Mouse (Mus musculus) megakaryocyte, embryonic 14.5 days (primary cell): ENCODE measurements at regions not wholly inside any gene's neighbourhood (a gene's known extent, or its start where the extent isn't known, plus 50 kb on each side); places are given as distances from the start of the nearest gene placed in this dataset.

Experiments
- H3K27me3 ChIP-seq: replicated peaks from 2 replicates; pipeline ENCODE3; 2012; ENCODE audit warnings: inconsistent platforms
- H3K36me3 ChIP-seq: replicated peaks from 2 replicates; pipeline ENCODE3; 2012; ENCODE audit warnings: low read length, inconsistent platforms, mixed read lengths
- H3K4me1 ChIP-seq: 2 replicates; pipeline ENCODE4 v1.6.1; 2012; ENCODE audit warnings: inconsistent platforms
- H3K4me3 ChIP-seq: replicated peaks from 2 replicates; pipeline ENCODE3; 2012; ENCODE audit warnings: moderate library complexity, mild to moderate bottlenecking, inconsistent platforms
- H3K9me3 ChIP-seq: 2 replicates; pipeline ENCODE4 v1.6.1; 2012; ENCODE audit warnings: inconsistent platforms
- FLI1 ChIP-seq: IDR thresholded peaks from 2 replicates; pipeline ENCODE4 v1.6.1; 2012; ENCODE audit warnings: low read length, inconsistent platforms, mixed read lengths
- GATA1 ChIP-seq: IDR thresholded peaks from 3 replicates; pipeline ENCODE4 v1.6.1; 2012; ENCODE audit warnings: mixed read lengths, low read length, inconsistent platforms, borderline replicate concordance

- Histone ChIP-seq H3K27me3 (peaks cover 3% of the 10 kb centered on the region), H3K4me1 (peaks cover 6% of the 10 kb centered on the region; the same call in 1 of the 2 replicates), H3K9me3 (no peaks in the 10 kb centered on the region), H3K4me3 (no peak overlapping the region), H3K36me3 (no peaks in the 10 kb centered on the region)
- TF ChIP-seq FLI1, result no peak
- TF ChIP-seq GATA1, result no peak
These were observed 192.8 kb downstream of the Gm10260 start for GRCm38 (mm10) chr13:97567632-97568031.

- peaks cover 6% of the 10 kb centered on the region; the same call in 1 of the 2 replicates for H3K4me1 ChIP-seq
- H3K36me3 ChIP-seq, result no peaks in the 10 kb centered on the region
- H3K4me3 ChIP-seq, result no peak overlapping the region
- peaks cover 1% of the 10 kb centered on the region for H3K27me3 ChIP-seq
- H3K9me3 ChIP-seq, result no peaks in the 10 kb centered on the region
- TF ChIP-seq FLI1, result no peak
- TF ChIP-seq GATA1, result no peak
These were observed 194.4 kb downstream of the Gm10260 start for GRCm38 (mm10) chr13:97566071-97566470.

- Histone ChIP-seq H3K36me3 (no peaks in the 10 kb centered on the region), H3K27me3 (peaks cover 10% of the 10 kb centered on the region), H3K4me3 (no peak overlapping the region), H3K4me1 (no peaks in the 10 kb centered on the region), H3K9me3 (peaks cover 24% of the 10 kb centered on the region)
- TF ChIP-seq GATA1 (no peak), FLI1 (no peak)
These were observed 198.2 kb downstream of the Gm10260 start for GRCm38 (mm10) chr13:97562241-97562640.

- Histone ChIP-seq H3K4me1 (no peaks in the 10 kb centered on the region), H3K9me3 (peaks cover 28% of the 10 kb centered on the region), H3K36me3 (no peaks in the 10 kb centered on the region), H3K27me3 (peaks cover 10% of the 10 kb centered on the region), H3K4me3 (no peak overlapping the region)
- TF ChIP-seq FLI1, result no peak
- no peak for TF ChIP-seq GATA1
These were observed 199.6 kb downstream of the Gm10260 start for GRCm38 (mm10) chr13:97560789-97561188.

- Histone ChIP-seq H3K4me1 (no peaks in the 10 kb centered on the region), H3K4me3 (no peak overlapping the region)
- no peak for TF ChIP-seq GATA1
- no peak for TF ChIP-seq FLI1
These were observed 200.6 kb downstream of the Gm10260 start for GRCm38 (mm10) chr13:97559611-97560385.

GRCm38 (mm10) chr13:97558884-97559283 is 201.5 kb downstream of the Gm10260 start:
- no peaks in the 10 kb centered on the region for H3K4me1 ChIP-seq

More at GRCm38 (mm10) chr13:97559611-97560385, 200.6 kb downstream of the Gm10260 start:
- Histone ChIP-seq H3K27me3 (peaks cover 10% of the 10 kb centered on the region), H3K36me3 (no peaks in the 10 kb centered on the region), H3K9me3 (peaks cover 32% of the 10 kb centered on the region)

GRCm38 (mm10) chr13:97555312-97555711 is 205.1 kb downstream of the Gm10260 start:
- H3K36me3 ChIP-seq, result no peaks in the 10 kb centered on the region
- no peaks in the 10 kb centered on the region for H3K4me1 ChIP-seq
- no peak overlapping the region for H3K4me3 ChIP-seq
- peaks cover 8% of the 10 kb centered on the region for H3K27me3 ChIP-seq
- H3K9me3 ChIP-seq, result peaks cover 34% of the 10 kb centered on the region
- TF ChIP-seq FLI1, result no peak
- no peak for TF ChIP-seq GATA1

More at GRCm38 (mm10) chr13:97558884-97559283, 201.5 kb downstream of the Gm10260 start:
- peaks cover 10% of the 10 kb centered on the region for H3K27me3 ChIP-seq
- H3K9me3 ChIP-seq, result peaks cover 32% of the 10 kb centered on the region
- TF ChIP-seq GATA1, result no peak
- no peak for TF ChIP-seq FLI1
- H3K36me3 ChIP-seq, result no peaks in the 10 kb centered on the region
- no peak overlapping the region for H3K4me3 ChIP-seq

- no peak overlapping the region for H3K4me3 ChIP-seq
- TF ChIP-seq FLI1 (no peak), GATA1 (no peak)
- no peaks in the 10 kb centered on the region for H3K4me1 ChIP-seq
- H3K36me3 ChIP-seq, result no peaks in the 10 kb centered on the region
- peaks cover 7% of the 10 kb centered on the region for H3K27me3 ChIP-seq
- peaks cover 31% of the 10 kb centered on the region for H3K9me3 ChIP-seq
These were observed 205.8 kb downstream of the Gm10260 start for GRCm38 (mm10) chr13:97554601-97555000.

GRCm38 (mm10) chr13:97552236-97552635 is 208.2 kb downstream of the Gm10260 start:
- no peak for TF ChIP-seq GATA1
- no peak for TF ChIP-seq FLI1
- peaks cover 3% of the 10 kb centered on the region; the same call in 1 of the 2 replicates for H3K4me1 ChIP-seq
- H3K4me3 ChIP-seq, result no peak overlapping the region

GRCm38 (mm10) chr13:97550880-97551279 is 209.6 kb downstream of the Gm10260 start:
- no peak overlapping the region for H3K4me3 ChIP-seq
- H3K4me1 ChIP-seq, result peaks cover 3% of the 10 kb centered on the region; the same call in 1 of the 2 replicates
- peaks cover 12% of the 10 kb centered on the region; the same call in 1 of the 2 replicates for H3K9me3 ChIP-seq
- H3K27me3 ChIP-seq, result peaks cover 5% of the 10 kb centered on the region
- H3K36me3 ChIP-seq, result no peaks in the 10 kb centered on the region
- TF ChIP-seq FLI1 (no peak), GATA1 (no peak)

More at GRCm38 (mm10) chr13:97552236-97552635, 208.2 kb downstream of the Gm10260 start:
- peaks cover 3% of the 10 kb centered on the region for H3K27me3 ChIP-seq
- no peaks in the 10 kb centered on the region for H3K36me3 ChIP-seq
- H3K9me3 ChIP-seq, result peaks cover 16% of the 10 kb centered on the region; the same call in 1 of the 2 replicates
